Mouse (Mus musculus): ENCODE data around the gene Thnsl1.
"Not testable (repeated sequence)": the region's sequence is repeated elsewhere in the genome, so short reads cannot be mapped to it uniquely, and the experiment has no call there.

The Thnsl1 gene

DNA sequence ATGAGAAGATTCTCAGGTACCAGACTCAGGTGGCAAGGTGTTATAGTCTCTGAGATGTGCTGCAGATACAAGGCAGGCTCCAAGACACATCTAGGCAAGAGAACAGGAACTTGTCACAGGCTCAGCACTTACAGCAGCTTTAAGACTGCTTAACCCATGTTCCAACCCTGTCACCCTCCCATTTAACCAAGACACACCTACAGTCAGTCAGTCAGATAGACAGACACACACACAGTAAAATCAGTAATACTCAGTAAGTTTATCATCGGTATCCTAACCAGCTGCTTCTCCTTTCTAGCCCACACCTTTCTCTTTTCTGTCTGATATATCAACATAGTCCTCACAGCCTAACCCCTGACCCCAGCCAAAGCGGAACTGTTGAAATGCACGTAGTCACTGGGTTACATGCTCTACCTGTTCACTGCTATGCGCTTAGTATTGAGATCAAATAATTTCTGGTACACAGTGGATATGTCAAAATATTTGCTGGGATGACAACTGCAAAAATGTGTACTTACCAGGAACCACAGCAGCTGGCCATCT lies 30.4 kb downstream of the Thnsl1 start:
- DNase-seq (ENCODE audit: low read depth, low spot score), result no peak

DNA sequence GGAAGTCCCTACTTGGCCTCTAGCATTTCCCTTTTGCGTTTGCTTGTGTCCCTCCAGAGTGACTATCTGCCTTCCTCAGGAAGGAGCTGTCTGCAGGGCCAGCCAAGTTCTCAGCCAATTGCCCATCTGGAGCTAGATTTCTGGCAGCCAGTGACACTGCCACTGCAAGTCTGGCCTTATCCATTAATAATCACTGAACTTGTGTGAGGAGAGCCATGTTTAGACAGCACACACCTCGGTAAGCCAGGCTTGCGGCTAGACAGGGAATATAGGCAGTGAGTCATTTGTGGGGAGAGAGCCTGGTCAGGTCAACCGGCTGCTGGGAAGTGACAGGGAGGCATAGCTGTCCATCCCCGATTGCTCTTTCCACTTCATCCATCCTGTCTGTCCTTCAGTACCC lies 31.3 kb downstream of the Thnsl1 start:
- DNase-seq (ENCODE audit: low read depth, low spot score), result no peak

DNA sequence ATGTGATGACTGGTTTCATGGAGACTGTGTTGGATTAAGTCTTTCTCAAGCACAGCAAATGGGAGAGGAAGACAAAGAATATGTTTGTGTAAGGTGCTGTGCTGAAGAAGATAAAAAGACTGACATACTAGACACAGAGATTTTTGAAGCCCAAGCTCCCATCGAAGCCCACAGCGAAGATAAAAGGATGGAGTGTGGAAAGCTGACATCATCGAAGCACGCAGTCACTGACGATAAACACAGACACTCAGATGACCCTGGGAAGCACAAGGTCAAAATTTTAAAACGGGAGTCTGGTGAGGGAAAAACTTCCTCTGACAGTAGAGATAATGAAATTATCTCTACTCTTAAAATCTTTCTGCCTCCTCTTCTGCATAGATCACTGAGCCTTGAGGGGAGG lies 38.6 kb downstream of the Thnsl1 start:
- DNase-seq (ENCODE audit: low read depth, low spot score), result not testable (repeated sequence)

DNA sequence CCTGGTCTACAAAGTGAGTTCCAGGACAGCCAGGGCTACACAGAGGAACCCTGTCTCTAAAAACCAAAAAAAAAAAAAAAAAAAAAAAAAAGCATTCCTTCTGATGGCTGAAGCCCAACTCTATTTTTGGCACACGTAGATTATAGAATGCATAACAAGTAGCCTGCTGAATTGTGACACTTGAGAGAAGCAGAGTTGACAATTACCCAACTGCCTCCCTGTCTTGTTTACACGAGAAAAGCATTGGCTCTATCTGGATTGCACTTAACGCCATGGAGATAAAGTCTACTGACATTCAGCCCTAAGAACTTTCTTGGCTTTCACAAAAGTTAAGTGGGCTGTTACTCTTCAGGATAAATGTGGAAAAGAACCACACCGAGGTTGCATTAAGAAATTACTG lies 39.5 kb downstream of the Thnsl1 start:
- no peak for DNase-seq (ENCODE audit: low read depth, low spot score)

DNA sequence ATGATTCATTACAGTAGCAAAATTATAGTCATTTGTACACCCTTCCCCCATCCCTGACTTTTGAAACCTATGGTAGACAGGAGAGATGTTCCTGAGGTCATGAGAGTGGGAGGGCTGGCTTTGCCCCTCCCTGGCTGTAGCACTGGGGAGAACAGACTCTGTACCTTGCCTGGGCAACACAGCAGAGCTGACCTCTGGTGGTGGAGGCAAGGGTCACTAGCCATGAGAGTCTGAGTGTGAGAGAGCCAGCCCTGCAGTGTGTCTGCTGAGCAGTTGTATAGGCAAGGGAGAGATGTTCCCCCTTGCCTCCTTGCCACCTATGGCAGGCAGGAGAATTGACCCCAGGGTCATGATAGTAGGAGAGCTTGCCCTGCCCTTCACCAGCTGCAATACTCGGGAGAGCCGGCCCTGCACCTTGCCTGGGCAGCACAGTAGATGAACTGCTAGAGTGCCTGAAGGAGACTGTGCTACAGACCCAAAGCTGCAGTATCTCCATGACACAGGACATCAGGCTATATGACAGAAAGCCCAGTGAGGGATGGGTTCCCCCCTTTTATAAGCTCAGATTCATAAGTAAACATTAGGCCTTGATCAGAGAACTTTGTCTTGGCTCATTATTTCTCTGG lies 40.1 kb downstream of the Thnsl1 start:
- no peak for DNase-seq (ENCODE audit: low read depth, low spot score)

DNA sequence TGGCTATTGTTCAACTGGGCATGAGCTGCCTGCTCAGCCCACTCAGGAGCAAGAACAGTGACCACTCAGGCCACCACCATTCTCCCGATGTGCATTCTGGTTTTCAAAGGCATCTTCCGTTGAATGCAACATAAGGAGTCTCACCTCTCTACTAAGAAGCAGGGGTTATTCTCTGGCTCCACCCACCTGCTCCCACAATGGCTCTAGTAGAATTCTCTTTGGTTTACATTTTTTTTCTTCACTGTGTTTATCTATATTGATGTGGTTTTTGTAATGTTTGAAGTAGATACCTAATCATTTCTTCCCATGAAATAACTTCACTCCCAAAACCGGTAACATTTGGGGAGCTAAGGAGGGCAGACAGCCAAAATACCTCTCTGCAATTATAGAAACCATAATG lies 48.1 kb downstream of the Thnsl1 start:
- no peak for DNase-seq (ENCODE audit: low read depth, low spot score)

DNA sequence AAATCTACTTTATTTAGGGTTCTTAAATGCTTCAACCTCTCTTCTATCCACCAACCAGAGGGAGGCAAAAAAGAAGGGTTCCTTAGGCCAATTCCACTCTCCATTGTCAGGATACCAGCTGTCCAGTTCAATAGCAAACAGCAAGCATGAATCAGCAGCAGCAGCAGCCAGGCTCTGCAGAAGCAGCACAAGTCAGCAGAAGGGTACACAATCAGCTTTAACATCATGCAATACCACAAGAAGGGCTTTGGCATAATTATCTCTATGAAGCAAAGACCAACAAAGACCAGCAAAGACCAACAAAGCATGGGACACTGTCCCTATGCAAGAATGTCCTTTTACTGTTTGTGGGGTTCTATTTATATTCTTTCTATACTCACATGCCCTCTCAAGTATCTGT lies 48.8 kb downstream of the Thnsl1 start:
- DNase-seq (ENCODE audit: low read depth, low spot score), result no peak

DNA sequence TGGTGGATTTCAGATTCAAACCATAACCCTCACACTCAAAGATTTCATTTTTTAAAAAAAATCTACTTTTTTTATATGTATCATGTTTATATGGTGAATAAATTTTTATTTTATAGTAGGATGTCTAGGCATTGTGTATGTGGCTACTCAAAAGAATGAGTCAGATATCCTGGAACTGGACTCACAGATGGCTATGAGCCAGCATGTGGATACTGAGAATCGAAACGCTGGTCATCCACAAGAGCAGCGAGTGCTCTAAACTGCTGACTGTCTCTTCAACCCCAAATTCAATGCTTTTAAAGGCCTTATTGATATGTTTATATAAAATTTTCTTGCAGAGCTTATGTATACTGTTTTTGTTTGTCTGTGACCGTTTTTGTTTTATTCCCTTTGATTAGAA lies 52.8 kb downstream of the Thnsl1 start:
- DNase-seq (ENCODE audit: low read depth, low spot score), result no peak

DNA sequence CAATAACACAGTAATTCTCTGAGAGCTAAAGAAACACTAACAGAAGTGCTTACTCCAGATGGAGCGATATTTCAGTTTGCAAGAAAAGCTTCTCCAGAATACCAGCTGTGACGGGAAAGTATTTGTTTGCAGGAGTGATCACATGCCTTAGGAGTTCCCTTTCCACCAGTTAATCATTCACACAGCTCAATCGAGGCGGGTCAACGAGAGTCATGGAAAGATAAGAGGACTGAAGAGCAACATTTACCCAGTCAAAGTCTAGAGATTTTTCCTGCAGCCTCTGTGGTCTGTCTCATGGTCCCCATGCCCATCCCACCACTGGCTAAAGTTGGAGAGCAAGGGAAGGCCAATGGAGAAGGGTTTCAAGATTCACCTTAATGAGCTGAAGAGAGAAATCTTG lies 53.6 kb downstream of the Thnsl1 start:
- DNase-seq (ENCODE audit: low read depth, low spot score), result no peak

DNA sequence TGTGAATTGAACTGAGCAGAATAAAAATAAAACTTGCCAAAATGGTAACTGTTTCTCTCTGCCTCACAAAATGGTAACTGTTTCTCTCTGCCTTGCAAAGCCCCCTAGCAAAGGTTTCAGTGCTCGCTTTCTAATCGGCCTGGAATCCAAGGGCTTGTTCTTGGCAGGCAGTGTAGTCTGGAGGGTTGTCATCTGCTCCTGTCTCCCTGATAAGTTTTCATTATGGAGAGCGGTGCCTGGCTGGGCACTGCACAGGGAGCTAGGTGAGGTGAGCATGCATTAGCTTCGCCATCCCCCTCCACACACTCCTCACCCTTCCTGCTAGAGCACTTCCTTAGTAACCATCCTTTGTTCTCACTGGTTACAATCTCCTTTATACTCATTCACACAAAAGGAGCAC lies 54.5 kb downstream of the Thnsl1 start:
- DNase-seq (ENCODE audit: low read depth, low spot score), result no peak

DNA sequence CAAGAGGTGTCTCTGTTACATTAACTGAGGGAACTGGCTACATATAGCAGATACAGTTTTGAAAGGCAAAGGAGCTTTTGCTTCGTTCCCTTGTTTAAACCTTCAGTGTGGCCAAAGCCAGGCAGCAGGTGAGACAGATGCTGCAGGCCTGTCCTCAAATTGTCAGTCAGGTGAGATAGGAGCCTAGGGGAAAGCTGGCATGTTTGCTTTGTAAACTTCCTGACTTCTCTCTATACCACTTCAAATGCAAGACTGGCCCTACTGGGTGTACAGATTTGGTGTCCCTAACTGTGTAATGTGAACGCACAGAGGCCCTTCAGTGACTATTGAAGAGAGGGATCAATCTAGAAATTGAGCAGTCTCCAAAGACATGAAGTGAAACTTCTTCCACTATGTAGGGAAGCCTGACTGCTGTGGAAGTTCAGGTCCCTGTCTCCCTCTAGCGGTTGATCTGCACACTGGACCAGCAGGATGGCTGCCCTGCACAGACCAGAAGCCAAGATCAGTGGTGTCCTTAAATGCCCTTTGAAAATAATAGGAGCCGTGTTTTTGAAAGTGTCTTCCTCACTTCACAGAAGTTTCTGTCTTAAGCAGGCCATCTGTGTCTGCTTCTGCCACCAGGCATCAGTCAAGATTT lies 56.0 kb downstream of the Thnsl1 start:
- peak; percentile 53 for DNase-seq (ENCODE audit: low read depth, low spot score)

DNA sequence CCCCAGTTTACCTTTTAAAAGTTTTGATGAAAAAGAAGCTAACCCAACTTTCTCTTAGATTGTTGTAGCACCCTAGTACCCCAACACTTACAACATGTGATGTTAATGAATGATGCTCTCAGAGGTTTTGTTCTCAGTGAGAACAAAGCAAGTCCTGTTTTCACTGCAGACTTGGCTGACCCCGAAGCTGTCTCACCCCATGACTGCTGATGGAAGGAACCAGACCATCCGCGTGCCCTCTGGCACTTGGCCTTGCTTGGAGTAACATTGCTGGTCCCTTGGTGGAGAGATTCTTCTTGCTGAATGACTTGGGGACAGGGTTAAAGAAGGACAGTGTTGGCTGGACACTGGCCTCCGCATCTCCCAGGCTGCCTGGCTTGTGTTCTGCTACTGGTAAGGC lies 58.5 kb downstream of the Thnsl1 start:
- DNase-seq (ENCODE audit: low read depth, low spot score), result no peak

Measured in retina, postnatal 7 days (tissue).